Mouse (Mus musculus): ENCODE results near the gene Gas1. TPM values are rescaled to one million over a fixed set of nuclear protein-coding genes. Genes with fewer than 3 reads are reported as not detected.

Gas1 gene
- polyA plus RNA-seq, 1 experiment from 2014 or later, result 158 TPM

DNA sequence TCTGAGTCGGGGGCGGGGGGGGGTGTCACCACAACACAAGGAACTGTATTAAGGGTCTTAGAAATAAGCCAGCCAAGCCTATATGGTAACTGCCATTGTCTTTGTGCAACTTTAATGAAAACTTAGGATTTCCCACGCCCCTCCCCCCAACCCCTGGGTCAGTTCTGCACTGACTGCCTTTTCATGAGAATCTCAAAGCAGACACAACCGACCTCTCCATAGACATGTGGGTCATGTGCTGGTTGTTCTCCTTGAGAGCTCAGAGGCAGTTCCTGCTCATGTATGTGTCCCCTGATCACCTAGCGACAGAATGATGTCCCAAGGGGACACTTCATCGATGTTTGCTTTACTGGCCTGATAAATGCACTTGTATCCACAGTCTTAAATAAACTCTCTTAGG is 27.6 kb upstream of the Gas1 start:
- no peaks in the 10 kb centered on the region for H3K4me1 ChIP-seq (ENCODE audit: control insufficient read depth, insufficient read depth, low read length)
- no peak for DNase-seq (ENCODE audit: low spot score)
- H3K36me3 ChIP-seq (ENCODE audit: control insufficient read depth, insufficient read depth, low read length), result no peaks in the 10 kb centered on the region
- 77% methylated on average over 6 of the region's 6 CpGs for WGBS
- H3K9me3 ChIP-seq (ENCODE audit: control insufficient read depth, low read length), result peaks cover 9% of the 10 kb centered on the region; the same call in 1 of the 2 replicates
- no peaks in the 10 kb centered on the region for H3K27me3 ChIP-seq (replicated peaks; ENCODE audit: control insufficient read depth, insufficient read depth, low read length)
- no peak overlapping the region for H3K4me3 ChIP-seq (ENCODE audit: low read depth, low read length)
- no peak overlapping the region for H3K9ac ChIP-seq (ENCODE audit: low read depth, low read length)
- H3K27ac ChIP-seq (replicated peaks; ENCODE audit: low read depth, low read length), result no peak overlapping the region
- H3K4me2 ChIP-seq (ENCODE audit: low read depth, low read length), result no peak overlapping the region
- no peak for ATAC-seq (ENCODE audit: low read depth)

DNA sequence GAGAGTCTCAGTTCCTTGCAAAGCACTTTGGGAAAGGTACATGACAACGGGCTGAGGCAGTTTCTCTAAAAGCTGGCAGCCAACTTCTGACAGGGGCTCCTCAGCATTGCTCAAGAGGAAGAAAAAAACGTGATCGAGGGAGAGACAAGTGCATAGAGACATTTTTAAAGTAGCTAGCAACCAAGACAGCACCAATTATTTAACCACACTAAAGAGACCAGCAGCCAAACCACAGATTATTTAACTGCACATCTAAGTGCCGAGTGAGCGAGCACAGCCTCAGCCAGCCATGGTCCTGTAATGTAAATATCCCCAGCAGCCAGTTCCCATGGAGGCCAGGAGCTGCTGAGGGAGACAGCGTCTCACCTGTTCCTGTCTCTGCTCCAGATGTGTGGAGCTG is 16.1 kb upstream of the Gas1 start:
- H3K4me1 ChIP-seq (ENCODE audit: control insufficient read depth, insufficient read depth, low read length), result peaks cover 11% of the 10 kb centered on the region
- no peak overlapping the region for H3K4me3 ChIP-seq (ENCODE audit: low read depth, low read length)
- no peaks in the 10 kb centered on the region for H3K36me3 ChIP-seq (ENCODE audit: control insufficient read depth, insufficient read depth, low read length)
- no peaks in the 10 kb centered on the region for H3K9me3 ChIP-seq (ENCODE audit: control insufficient read depth, low read length)
- WGBS, result 16% methylated on average over 6 of the region's 6 CpGs
- H3K27me3 ChIP-seq (replicated peaks; ENCODE audit: control insufficient read depth, insufficient read depth, low read length), result no peaks in the 10 kb centered on the region
- DNase-seq (ENCODE audit: low spot score), result peak; percentile 84
- ATAC-seq (ENCODE audit: low read depth), result peak; percentile 89
- H3K9ac ChIP-seq (ENCODE audit: low read depth, low read length), result no peak overlapping the region
- H3K27ac ChIP-seq (replicated peaks; ENCODE audit: low read depth, low read length), result peak overlapping the region; percentile 45
- peak overlapping the region; percentile 16; the same call in 1 of the 2 replicates for H3K4me2 ChIP-seq (ENCODE audit: low read depth, low read length)

DNA sequence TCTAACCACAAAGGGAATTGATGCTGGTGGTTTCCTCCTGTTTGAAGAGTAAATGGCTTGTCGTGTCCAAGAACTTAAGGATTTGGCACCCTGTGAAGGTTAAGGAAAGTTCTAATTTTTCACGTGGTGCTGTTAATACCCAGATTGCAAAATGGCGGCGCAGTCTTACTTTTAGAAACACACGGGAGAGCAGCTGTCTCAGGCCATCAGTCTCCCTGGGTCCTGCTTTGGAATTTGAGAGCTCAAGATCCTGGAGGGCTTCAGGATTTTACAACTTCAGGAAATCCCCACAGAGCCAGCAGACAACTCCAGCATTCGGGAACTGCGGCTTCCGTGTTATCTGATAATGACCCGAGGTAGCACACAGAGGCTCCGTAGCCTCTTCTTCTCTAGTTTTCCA is 12.8 kb upstream of the Gas1 start:
- H3K9ac ChIP-seq (ENCODE audit: low read depth, low read length), result no peak overlapping the region
- peaks cover 11% of the 10 kb centered on the region for H3K4me1 ChIP-seq (ENCODE audit: control insufficient read depth, insufficient read depth, low read length)
- H3K27ac ChIP-seq (replicated peaks; ENCODE audit: low read depth, low read length), result no peak overlapping the region
- H3K27me3 ChIP-seq (replicated peaks; ENCODE audit: control insufficient read depth, insufficient read depth, low read length), result no peaks in the 10 kb centered on the region
- H3K9me3 ChIP-seq (ENCODE audit: control insufficient read depth, low read length), result no peaks in the 10 kb centered on the region
- H3K36me3 ChIP-seq (ENCODE audit: control insufficient read depth, insufficient read depth, low read length), result no peaks in the 10 kb centered on the region
- ATAC-seq (ENCODE audit: low read depth) (no peak), DNase-seq (ENCODE audit: low spot score) (peak; percentile 56)
- no peak overlapping the region for H3K4me2 ChIP-seq (ENCODE audit: low read depth, low read length)
- WGBS, result 66% methylated on average over 10 of the region's 10 CpGs
- no peak overlapping the region for H3K4me3 ChIP-seq (ENCODE audit: low read depth, low read length)

DNA sequence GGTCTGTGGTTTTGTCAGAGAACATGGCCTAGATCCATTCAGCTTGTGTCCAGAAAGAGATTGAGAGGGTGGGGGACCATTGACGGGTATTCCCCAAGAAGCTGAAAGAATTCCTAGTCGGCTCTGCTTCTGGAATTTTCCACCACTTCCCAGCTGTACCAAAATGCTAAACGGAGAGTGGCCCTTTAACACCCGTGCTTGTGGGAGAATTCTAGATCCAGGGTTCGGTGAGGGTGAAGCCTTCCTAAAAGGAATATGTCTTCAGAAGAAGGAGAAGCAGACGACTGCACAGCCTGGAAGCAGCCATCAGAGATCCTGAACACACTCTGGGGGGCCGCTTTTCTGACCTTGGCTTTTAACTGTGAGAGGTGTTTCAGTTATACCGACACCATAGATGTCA is 11.8 kb upstream of the Gas1 start:
- WGBS, result 76% methylated on average over 8 of the region's 8 CpGs

DNA sequence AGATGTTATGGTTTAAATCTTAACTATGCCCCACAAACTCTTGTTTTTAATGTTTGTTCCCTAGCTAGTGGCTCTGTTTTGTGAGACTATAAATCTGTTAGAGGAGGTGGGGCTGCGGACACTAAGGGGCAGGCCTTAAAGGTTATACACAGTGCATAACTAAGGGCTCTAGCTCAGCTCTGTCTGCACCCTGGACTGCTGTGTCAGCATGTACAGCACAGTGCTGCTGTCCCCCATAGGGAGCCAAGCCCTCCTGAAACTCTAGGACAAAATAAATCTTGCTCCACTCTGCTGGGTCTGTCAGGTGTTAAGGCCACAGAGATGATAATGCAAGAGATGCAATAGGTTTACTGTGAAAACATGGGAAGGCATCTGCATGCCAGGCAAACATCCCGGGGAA is 10.1 kb upstream of the Gas1 start:
- Histone ChIP-seq H3K9me3 (ENCODE audit: control insufficient read depth, low read length) (no peaks in the 10 kb centered on the region), H3K27me3 (replicated peaks; ENCODE audit: control insufficient read depth, insufficient read depth, low read length) (no peaks in the 10 kb centered on the region), H3K4me1 (ENCODE audit: control insufficient read depth, insufficient read depth, low read length) (no peaks in the 10 kb centered on the region), H3K9ac (ENCODE audit: low read depth, low read length) (no peak overlapping the region), H3K4me3 (ENCODE audit: low read depth, low read length) (no peak overlapping the region), H3K27ac (replicated peaks; ENCODE audit: low read depth, low read length) (no peak overlapping the region), H3K36me3 (ENCODE audit: control insufficient read depth, insufficient read depth, low read length) (no peaks in the 10 kb centered on the region), H3K4me2 (ENCODE audit: low read depth, low read length) (no peak overlapping the region)
- 95% methylated on average over 2 of the region's 2 CpGs for WGBS
- ATAC-seq (ENCODE audit: low read depth), result no peak
- no peak for DNase-seq (ENCODE audit: low spot score)

More for the DNA sequence above, 11.8 kb upstream of the Gas1 start:
- no peak overlapping the region for H3K4me3 ChIP-seq (ENCODE audit: low read depth, low read length)
- H3K27me3 ChIP-seq (replicated peaks; ENCODE audit: control insufficient read depth, insufficient read depth, low read length), result no peaks in the 10 kb centered on the region
- H3K4me1 ChIP-seq (ENCODE audit: control insufficient read depth, insufficient read depth, low read length), result peaks cover 11% of the 10 kb centered on the region
- no peaks in the 10 kb centered on the region for H3K9me3 ChIP-seq (ENCODE audit: control insufficient read depth, low read length)
- no peak overlapping the region for H3K9ac ChIP-seq (ENCODE audit: low read depth, low read length)
- DNase-seq (ENCODE audit: low spot score) (no peak), ATAC-seq (ENCODE audit: low read depth) (no peak)
- no peak overlapping the region for H3K4me2 ChIP-seq (ENCODE audit: low read depth, low read length)
- no peak overlapping the region for H3K27ac ChIP-seq (replicated peaks; ENCODE audit: low read depth, low read length)
- H3K36me3 ChIP-seq (ENCODE audit: control insufficient read depth, insufficient read depth, low read length), result no peaks in the 10 kb centered on the region

DNA sequence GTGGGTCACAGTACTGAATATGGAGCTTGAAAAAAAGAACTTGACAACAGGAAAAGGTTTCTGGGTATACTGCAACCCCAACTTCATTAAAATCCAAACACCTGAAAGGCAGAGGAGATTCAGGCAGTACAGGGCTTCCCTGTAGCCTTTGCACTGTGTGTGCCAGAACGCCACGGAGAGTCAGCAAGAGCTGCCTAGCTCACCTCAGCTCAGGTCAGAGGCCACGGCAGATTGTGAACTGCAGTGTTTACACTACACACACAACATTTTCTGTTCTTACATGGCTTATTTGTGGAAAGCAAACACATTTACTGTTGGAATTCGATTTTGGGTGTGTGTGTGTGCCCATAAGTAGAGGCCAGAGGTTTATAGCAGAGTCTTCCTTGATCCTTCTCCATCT is 5.2 kb upstream of the Gas1 start:
- Histone ChIP-seq H3K4me3 (ENCODE audit: low read depth, low read length) (no peak overlapping the region), H3K4me2 (ENCODE audit: low read depth, low read length) (no peak overlapping the region)
- 77% methylated on average over 4 of the region's 4 CpGs for WGBS

DNA sequence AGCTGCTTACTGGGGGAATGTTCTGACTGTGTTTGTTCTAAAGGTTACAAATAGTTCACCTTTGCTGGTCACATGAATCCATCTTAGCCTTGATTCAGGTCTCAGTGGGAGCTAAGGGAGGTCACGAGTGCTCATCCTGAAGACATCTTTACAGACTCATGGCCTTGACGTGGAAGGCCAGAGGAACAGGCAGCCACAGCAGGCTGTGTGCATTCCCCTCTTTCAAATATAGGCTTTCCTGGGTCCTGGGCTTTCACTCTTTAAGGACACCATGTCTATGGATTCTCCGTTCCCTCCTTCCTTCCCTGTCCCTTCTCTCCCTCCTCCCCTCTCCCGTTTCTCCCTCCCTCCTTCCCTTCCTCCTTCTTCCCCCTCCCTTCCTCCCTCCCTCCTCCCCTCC is 2.5 kb upstream of the Gas1 start:
- Histone ChIP-seq H3K4me3 (ENCODE audit: low read depth, low read length) (no peak overlapping the region), H3K27ac (replicated peaks; ENCODE audit: low read depth, low read length) (peak overlapping the region; percentile 100; the same call in 1 of the 2 replicates), H3K9me3 (ENCODE audit: control insufficient read depth, low read length) (no peaks in the 10 kb centered on the region), H3K4me1 (ENCODE audit: control insufficient read depth, insufficient read depth, low read length) (no peaks in the 10 kb centered on the region), H3K36me3 (ENCODE audit: control insufficient read depth, insufficient read depth, low read length) (peaks cover 16% of the 10 kb centered on the region), H3K4me2 (ENCODE audit: low read depth, low read length) (no peak overlapping the region), H3K9ac (ENCODE audit: low read depth, low read length) (no peak overlapping the region), H3K27me3 (replicated peaks; ENCODE audit: control insufficient read depth, insufficient read depth, low read length) (no peaks in the 10 kb centered on the region)
- no peak for ATAC-seq (ENCODE audit: low read depth)
- 72% methylated on average over 4 of the region's 4 CpGs for WGBS
- DNase-seq (ENCODE audit: low spot score), result no peak

More for the DNA sequence above, 5.2 kb upstream of the Gas1 start:
- Histone ChIP-seq H3K27me3 (replicated peaks; ENCODE audit: control insufficient read depth, insufficient read depth, low read length) (no peaks in the 10 kb centered on the region), H3K9ac (ENCODE audit: low read depth, low read length) (no peak overlapping the region), H3K36me3 (ENCODE audit: control insufficient read depth, insufficient read depth, low read length) (no peaks in the 10 kb centered on the region), H3K9me3 (ENCODE audit: control insufficient read depth, low read length) (no peaks in the 10 kb centered on the region), H3K27ac (replicated peaks; ENCODE audit: low read depth, low read length) (no peak overlapping the region), H3K4me1 (ENCODE audit: control insufficient read depth, insufficient read depth, low read length) (no peaks in the 10 kb centered on the region)
- no peak for ATAC-seq (ENCODE audit: low read depth)
- no peak for DNase-seq (ENCODE audit: low spot score)

DNA sequence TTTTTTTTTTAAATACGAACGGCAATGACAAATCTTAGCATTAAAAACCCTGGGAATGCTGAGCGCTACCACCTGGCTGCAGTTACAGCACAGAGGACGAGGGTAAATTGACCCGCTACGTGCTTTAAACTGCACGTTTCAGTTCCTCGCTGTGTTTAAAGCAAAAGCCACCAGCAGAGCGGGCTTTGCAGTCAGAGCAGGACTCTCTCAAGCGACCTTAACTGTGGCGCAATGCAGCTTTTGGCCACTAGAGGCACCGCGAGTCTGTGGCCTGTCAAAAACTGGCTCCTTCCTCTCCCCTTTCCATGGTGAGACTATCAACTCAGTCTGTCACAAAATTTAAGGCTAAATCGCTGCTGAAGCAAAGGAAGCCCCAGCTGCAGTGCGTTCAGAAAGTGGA is 1.3 kb upstream of the Gas1 start:
- H3K9ac ChIP-seq (ENCODE audit: low read depth, low read length), result peak overlapping the region; percentile 66

DNA sequence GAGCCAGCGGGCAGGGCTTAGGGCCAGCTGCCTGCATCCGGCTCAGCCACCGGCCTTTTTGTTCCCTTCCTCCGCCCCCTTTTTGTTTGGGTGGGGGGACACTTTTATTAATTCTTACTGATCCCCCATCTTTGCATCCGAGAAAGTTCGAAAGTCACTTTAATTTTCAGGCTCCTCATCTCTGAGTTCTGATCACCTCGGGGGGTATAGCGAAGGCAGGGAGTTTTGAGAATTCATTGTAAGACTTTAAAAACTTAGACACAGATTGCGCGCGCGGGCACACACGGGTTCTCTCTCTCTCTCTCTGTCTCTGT is 589 bp upstream of the Gas1 start:
- peak overlapping the region; percentile 100 for H3K27ac ChIP-seq (replicated peaks; ENCODE audit: low read depth, low read length)
- H3K36me3 ChIP-seq (ENCODE audit: control insufficient read depth, insufficient read depth, low read length), result peaks cover 22% of the 10 kb centered on the region
- H3K4me3 ChIP-seq (ENCODE audit: low read depth, low read length), result peak overlapping the region; percentile 96
- DNase-seq (ENCODE audit: low spot score) (no peak), ATAC-seq (ENCODE audit: low read depth) (no peak)
- peak overlapping the region; percentile 66 for H3K9ac ChIP-seq (ENCODE audit: low read depth, low read length)
- no peaks in the 10 kb centered on the region for H3K9me3 ChIP-seq (ENCODE audit: control insufficient read depth, low read length)
- H3K4me1 ChIP-seq (ENCODE audit: control insufficient read depth, insufficient read depth, low read length), result peaks cover 6% of the 10 kb centered on the region
- H3K4me2 ChIP-seq (ENCODE audit: low read depth, low read length), result peak overlapping the region; percentile 62
- WGBS, result 3% methylated on average over 13 of the region's 13 CpGs
- no peaks in the 10 kb centered on the region for H3K27me3 ChIP-seq (replicated peaks; ENCODE audit: control insufficient read depth, insufficient read depth, low read length)

More for the DNA sequence above, 1.3 kb upstream of the Gas1 start:
- Histone ChIP-seq H3K27ac (replicated peaks; ENCODE audit: low read depth, low read length) (peak overlapping the region; percentile 100), H3K4me1 (ENCODE audit: control insufficient read depth, insufficient read depth, low read length) (no peaks in the 10 kb centered on the region; the same call in 1 of the 2 replicates), H3K4me2 (ENCODE audit: low read depth, low read length) (peak overlapping the region; percentile 62), H3K36me3 (ENCODE audit: control insufficient read depth, insufficient read depth, low read length) (peaks cover 22% of the 10 kb centered on the region), H3K4me3 (ENCODE audit: low read depth, low read length) (peak overlapping the region; percentile 96), H3K27me3 (replicated peaks; ENCODE audit: control insufficient read depth, insufficient read depth, low read length) (no peaks in the 10 kb centered on the region), H3K9me3 (ENCODE audit: control insufficient read depth, low read length) (no peaks in the 10 kb centered on the region)
- ATAC-seq (ENCODE audit: low read depth) (0 out of 2 replicates have a peak, but pooled peaks have one; percentile 2), DNase-seq (ENCODE audit: low spot score) (peak; percentile 96)
- WGBS, result 0% methylated on average over 15 of the region's 15 CpGs

Measured in embryonic facial prominence, embryonic 14.5 days (tissue).